Mouse (Mus musculus) intestine, embryonic 16.5 days (tissue): Measurements from ENCODE around the gene Aff1. TPM values are rescaled to one million over a fixed set of nuclear protein-coding genes. Genes with fewer than 3 reads are reported as not detected.

Source experiments
- ATAC-seq: fragments of 200-750 bp; cut with Nextera tagmentation; 2 replicates; pipeline ENCODE4 v1.8.0; 2017; ENCODE audit warnings: moderate TSS enrichment, moderate library complexity
- H3K27ac ChIP-seq: fragments of 300-500 bp; sonication (generic); 2 replicates; pipeline ENCODE4 v1.5.1; 2014; ENCODE audit warnings: mild to moderate bottlenecking, low read length
- H3K27me3 ChIP-seq: fragments of 300-500 bp; sonication (generic); replicated peaks from 2 replicates; pipeline ENCODE4 v1.6.1; 2014; ENCODE audit warnings: low read length, control low read depth, mixed read lengths; ENCODE audit not compliant: control insufficient read depth, insufficient read depth
- H3K36me3 ChIP-seq: fragments of 300-500 bp; sonication (generic); 2 replicates; pipeline ENCODE4 v1.6.1; 2014; ENCODE audit warnings: low read length, control low read depth; ENCODE audit not compliant: control insufficient read depth, insufficient read depth
- H3K4me1 ChIP-seq: fragments of 300-500 bp; sonication (generic); 2 replicates; pipeline ENCODE4 v1.6.1; 2014; ENCODE audit warnings: low read length, control low read depth, mixed read lengths; ENCODE audit not compliant: control insufficient read depth, insufficient read depth
- H3K4me2 ChIP-seq: fragments of 300-500 bp; sonication (generic); 2 replicates; pipeline ENCODE4 v1.6.1; 2014; ENCODE audit warnings: low read depth, low read length, control low read depth
- H3K4me3 ChIP-seq: fragments of 300-500 bp; sonication (generic); 2 replicates; pipeline ENCODE4 v1.5.1; 2014; ENCODE audit warnings: mild to moderate bottlenecking, low read length
- H3K9ac ChIP-seq: fragments of 300-500 bp; sonication (generic); 2 replicates; pipeline ENCODE4 v1.6.1; 2014; ENCODE audit warnings: low read depth, low read length
- H3K9me3 ChIP-seq: fragments of 300-500 bp; sonication (generic); 2 replicates; pipeline ENCODE4 v1.6.1; 2016; ENCODE audit warnings: low read length, control low read depth; ENCODE audit not compliant: control insufficient read depth
- WGBS: fragments of 180-500 bp; shearing (Covaris S2); extraction: QIAGEN DNeasy Blood & Tissue Kit; methylation state at CpG from one replicate; pipeline ENCODE4 v1.1.7; 2014; 5-methylcytosine and 5-hydroxymethylcytosine counted together
- polyA plus RNA-seq: library from polyadenylated mRNA; unstranded; fragments of >200 nt; fragmentation: Nextera tagmentation; extraction: Ambion mirVana; gene quantifications from 2 replicates; pipeline ENCODE4 v1.2.1, GENCODE M21; 2015

Aff1 gene
- polyA plus RNA-seq, 1 experiment from 2014 or later, result 3.9 TPM

- 39% methylated on average over 14 of the region's 14 CpGs for WGBS
- peak overlapping the region; percentile 41 for H3K4me3 ChIP-seq
- H3K9ac ChIP-seq, result peak overlapping the region; percentile 60
- no peaks in the 10 kb centered on the region for H3K36me3 ChIP-seq
- peaks cover 11% of the 10 kb centered on the region for H3K4me1 ChIP-seq
- ATAC-seq, result peak; percentile 75
- peak overlapping the region; percentile 50; the same call in 1 of the 2 replicates for H3K27ac ChIP-seq
- H3K9me3 ChIP-seq, result no peaks in the 10 kb centered on the region
- H3K27me3 ChIP-seq, result no peaks in the 10 kb centered on the region
- H3K4me2 ChIP-seq, result peak overlapping the region; percentile 63
Measured at GRCm38 (mm10) chr5:103759489-103760424, 67.6 kb downstream of the Aff1 start.

DNA sequence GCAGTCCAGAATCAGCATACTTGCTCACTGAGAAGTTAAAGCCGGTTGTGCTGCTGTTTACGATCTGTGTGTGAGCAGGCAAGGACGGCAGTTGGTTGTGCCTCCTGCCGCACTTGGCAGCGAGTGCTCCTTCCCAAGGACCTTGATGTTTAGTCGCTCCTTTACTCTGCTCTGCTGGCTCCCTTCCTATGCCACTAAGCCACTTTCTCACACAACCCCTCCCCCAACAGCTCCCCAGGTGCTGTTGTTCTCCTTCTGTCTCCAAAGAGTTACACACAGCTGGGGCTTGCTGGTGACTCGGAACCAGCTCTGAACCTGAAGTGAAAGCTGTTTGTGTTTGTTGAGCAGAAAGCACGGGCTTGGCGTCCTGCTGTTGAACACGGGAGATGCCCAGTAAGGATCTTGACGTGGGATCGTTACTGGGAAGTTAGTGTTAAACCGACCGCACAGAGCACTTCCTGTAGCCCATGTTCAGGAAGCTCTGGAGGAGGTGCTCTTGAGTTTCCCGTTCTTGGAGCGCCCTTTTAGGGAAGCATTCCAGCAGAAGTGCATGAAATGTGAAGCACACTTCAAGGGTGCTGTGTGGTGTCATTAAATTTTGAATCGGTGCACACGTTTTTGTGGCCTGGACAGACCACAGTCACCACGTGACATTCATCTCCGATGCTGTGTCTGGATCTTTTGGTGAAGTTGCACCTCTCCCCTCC lies 68.4 kb downstream of the Aff1 start:
- H3K4me1 ChIP-seq, result peaks cover 11% of the 10 kb centered on the region
- H3K27ac ChIP-seq, result peak overlapping the region; percentile 50; the same call in 1 of the 2 replicates
- no peaks in the 10 kb centered on the region for H3K36me3 ChIP-seq
- WGBS, result 3% methylated on average over 20 of the region's 20 CpGs
- ATAC-seq, result peak; percentile 74
- peak overlapping the region; percentile 41 for H3K4me3 ChIP-seq
- peak overlapping the region; percentile 60 for H3K9ac ChIP-seq
- H3K27me3 ChIP-seq, result no peaks in the 10 kb centered on the region
- H3K4me2 ChIP-seq, result peak overlapping the region; percentile 63
- H3K9me3 ChIP-seq, result no peaks in the 10 kb centered on the region; the same call in 1 of the 2 replicates

- Histone ChIP-seq H3K4me2 (no peak overlapping the region), H3K27ac (no peak overlapping the region), H3K9ac (no peak overlapping the region), H3K4me1 (peaks cover 8% of the 10 kb centered on the region), H3K9me3 (peaks cover 3% of the 10 kb centered on the region), H3K27me3 (no peaks in the 10 kb centered on the region), H3K36me3 (no peaks in the 10 kb centered on the region), H3K4me3 (no peak overlapping the region)
- WGBS, result 82% methylated on average over 7 of the region's 7 CpGs
- ATAC-seq, result no peak
Measured at GRCm38 (mm10) chr5:103761754-103762153, 69.6 kb downstream of the Aff1 start.

DNA sequence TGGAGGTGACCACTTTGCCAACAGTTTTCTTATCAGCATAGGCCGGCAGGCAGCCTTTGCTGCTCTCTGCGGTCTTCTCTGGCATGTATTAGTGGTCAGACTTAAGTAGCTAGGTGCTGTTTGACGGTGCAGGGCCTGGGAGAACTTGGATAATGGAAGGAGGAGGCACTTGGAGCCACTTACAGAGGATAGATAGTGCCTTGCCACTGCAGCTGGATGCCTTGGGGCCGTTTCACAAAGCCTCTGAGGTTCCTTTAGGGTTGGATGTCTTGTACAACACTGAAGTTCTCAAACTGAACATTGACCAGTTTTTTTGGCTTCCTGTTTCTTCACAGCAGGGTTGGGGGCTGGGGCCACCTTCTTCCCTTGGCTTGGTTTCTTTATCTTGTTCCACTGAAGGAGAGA lies 70.7 kb downstream of the Aff1 start:
- Histone ChIP-seq H3K4me1 (peaks cover 8% of the 10 kb centered on the region), H3K4me2 (no peak overlapping the region), H3K9ac (no peak overlapping the region), H3K27ac (no peak overlapping the region), H3K36me3 (no peaks in the 10 kb centered on the region), H3K27me3 (no peaks in the 10 kb centered on the region), H3K4me3 (no peak overlapping the region), H3K9me3 (peaks cover 3% of the 10 kb centered on the region)
- no peak for ATAC-seq
- 71% methylated on average over 4 of the region's 4 CpGs for WGBS

DNA sequence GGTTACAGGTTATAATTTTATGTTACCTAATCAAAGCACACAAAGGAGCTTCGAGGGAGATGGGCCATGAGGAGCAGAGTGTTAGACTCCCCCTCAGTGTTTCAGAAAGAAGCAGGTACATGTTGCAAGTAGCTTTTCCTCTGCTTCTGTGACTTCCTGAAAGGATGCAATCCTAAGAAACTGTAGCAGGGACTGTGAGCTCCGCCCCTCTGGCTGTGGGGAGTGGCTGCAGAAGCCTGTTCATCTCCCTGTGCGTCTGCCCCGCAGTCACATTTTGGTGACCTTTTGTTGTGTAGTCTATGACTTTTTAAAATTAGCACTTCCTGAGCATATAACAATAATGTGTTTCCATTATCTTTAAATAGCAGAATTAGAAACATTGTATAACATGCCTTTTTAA lies 73.2 kb downstream of the Aff1 start:
- no peaks in the 10 kb centered on the region for H3K27me3 ChIP-seq

DNA sequence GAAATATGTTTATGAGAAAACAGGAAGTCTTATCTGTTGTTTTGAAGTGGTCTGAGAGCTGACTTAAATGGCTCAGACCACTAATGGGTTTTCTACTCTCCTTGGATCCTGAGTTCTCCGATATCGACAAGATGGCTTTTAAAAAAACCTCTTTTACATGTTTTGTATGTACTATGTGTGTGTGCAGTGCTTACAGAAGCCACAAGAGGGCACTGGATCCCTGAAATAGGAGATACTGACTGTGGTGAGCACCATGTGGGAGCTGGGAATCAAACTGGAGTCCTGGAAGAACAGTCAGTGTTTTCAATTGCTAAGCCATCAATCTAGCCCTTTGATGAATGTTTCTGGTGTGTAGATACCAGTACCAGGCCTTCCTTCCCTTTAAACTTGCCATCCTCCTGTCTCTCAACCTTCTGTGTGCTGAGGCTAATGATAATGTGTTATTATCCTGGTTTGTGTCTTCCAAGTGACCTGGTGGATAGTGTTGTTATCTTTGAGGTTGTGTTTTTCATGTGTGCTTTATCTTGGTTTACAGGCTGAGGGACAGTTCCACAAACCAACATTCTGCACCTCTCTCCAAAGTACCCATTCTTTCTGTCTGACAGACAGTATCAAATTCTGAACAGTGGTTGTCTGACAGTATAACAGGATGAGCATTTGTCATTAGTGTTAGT lies 73.7 kb downstream of the Aff1 start:
- no peak overlapping the region for H3K27ac ChIP-seq
- H3K9me3 ChIP-seq, result peaks cover 3% of the 10 kb centered on the region
- H3K4me1 ChIP-seq, result peaks cover 12% of the 10 kb centered on the region
- no peak for ATAC-seq
- H3K4me2 ChIP-seq, result no peak overlapping the region
- no peak overlapping the region for H3K9ac ChIP-seq
- no peak overlapping the region for H3K4me3 ChIP-seq
- no peaks in the 10 kb centered on the region for H3K36me3 ChIP-seq
- WGBS, result 98% methylated on average over 2 of the region's 2 CpGs
- no peaks in the 10 kb centered on the region for H3K27me3 ChIP-seq

More for the DNA sequence above, 73.2 kb downstream of the Aff1 start:
- no peak overlapping the region for H3K4me2 ChIP-seq
- peaks cover 12% of the 10 kb centered on the region for H3K4me1 ChIP-seq
- no peak for ATAC-seq
- H3K9ac ChIP-seq, result no peak overlapping the region
- no peak overlapping the region for H3K4me3 ChIP-seq
- H3K36me3 ChIP-seq, result no peaks in the 10 kb centered on the region
- H3K27ac ChIP-seq, result no peak overlapping the region
- 89% methylated on average over 4 of the region's 4 CpGs for WGBS
- peaks cover 3% of the 10 kb centered on the region for H3K9me3 ChIP-seq

GRCm38 (mm10) chr5:103766432-103766815 lies 74.2 kb downstream of the Aff1 start:
- no peaks in the 10 kb centered on the region for H3K36me3 ChIP-seq
- H3K4me2 ChIP-seq, result no peak overlapping the region
- 98% methylated on average over 4 of the region's 4 CpGs for WGBS
- no peaks in the 10 kb centered on the region for H3K27me3 ChIP-seq
- H3K4me1 ChIP-seq, result peaks cover 15% of the 10 kb centered on the region; the same call in 1 of the 2 replicates
- H3K4me3 ChIP-seq, result no peak overlapping the region
- H3K9me3 ChIP-seq, result peaks cover 3% of the 10 kb centered on the region
- no peak overlapping the region for H3K9ac ChIP-seq
- no peak for ATAC-seq
- H3K27ac ChIP-seq, result no peak overlapping the region

DNA sequence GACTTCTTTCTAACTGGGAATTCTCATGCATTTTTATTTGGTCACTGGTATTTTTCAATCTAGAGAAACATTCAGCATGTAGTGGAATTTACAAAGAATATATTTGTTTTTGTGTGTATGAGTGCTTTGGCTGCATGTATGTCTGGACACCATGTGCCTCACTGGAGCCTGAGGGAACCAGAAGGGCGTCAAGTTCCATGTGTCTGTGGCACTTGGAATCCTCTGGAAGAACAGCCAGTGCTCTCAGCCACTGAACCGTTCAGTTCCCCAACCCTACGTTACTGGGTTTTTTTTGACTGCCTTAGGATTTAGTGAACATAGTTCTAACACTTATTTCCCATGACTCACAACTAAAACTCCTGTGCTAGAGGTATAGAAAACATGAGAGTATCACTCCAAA lies 76.8 kb downstream of the Aff1 start:
- H3K36me3 ChIP-seq, result no peaks in the 10 kb centered on the region
- no peak overlapping the region for H3K27ac ChIP-seq
- no peak overlapping the region for H3K9ac ChIP-seq
- no peak overlapping the region for H3K4me3 ChIP-seq
- H3K27me3 ChIP-seq, result no peaks in the 10 kb centered on the region
- no peak overlapping the region for H3K4me2 ChIP-seq
- ATAC-seq, result no peak
- 90% methylated on average over 3 of the region's 3 CpGs for whole genome bisulfite sequencing
- H3K4me1 ChIP-seq, result peaks cover 30% of the 10 kb centered on the region
- peaks cover 3% of the 10 kb centered on the region for H3K9me3 ChIP-seq

DNA sequence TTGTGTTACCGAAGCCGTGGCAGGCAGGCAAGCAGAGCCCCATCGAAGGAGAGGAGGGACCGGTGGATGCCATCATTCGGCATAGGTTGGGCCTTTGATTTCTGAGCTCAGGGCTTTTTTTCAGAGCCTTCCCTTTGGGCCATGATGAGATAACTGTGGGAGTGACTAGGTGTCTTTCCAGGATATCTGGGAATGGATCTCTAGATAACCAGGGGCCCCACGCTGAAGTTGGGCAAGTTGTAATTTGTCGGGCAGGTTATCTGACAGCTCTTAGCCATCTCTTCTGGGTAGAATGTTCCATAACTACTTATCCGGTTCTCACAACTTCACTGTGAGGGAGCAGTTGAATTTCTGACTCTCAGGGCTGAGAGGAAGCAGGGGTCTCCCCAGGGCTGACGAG lies 77.5 kb downstream of the Aff1 start:
- no peak overlapping the region for H3K27ac ChIP-seq
- 75% methylated on average over 9 of the region's 9 CpGs for WGBS

More for the DNA sequence above, 77.5 kb downstream of the Aff1 start:
- ATAC-seq, result 0 out of 2 replicates have a peak, but pooled peaks have one; percentile 12
- Histone ChIP-seq H3K9ac (no peak overlapping the region), H3K4me2 (no peak overlapping the region), H3K9me3 (peaks cover 3% of the 10 kb centered on the region), H3K36me3 (no peaks in the 10 kb centered on the region), H3K4me3 (no peak overlapping the region), H3K27me3 (no peaks in the 10 kb centered on the region), H3K4me1 (peaks cover 30% of the 10 kb centered on the region)
